Mouse (Mus musculus) left cerebral cortex, adult 11 months (tissue): Measurements from ENCODE around the gene Zbtb32.

Experiments used
- DNase-seq: peaks from one replicate; pipeline ENCODE4 v3.0.0; 2022; ENCODE audit warnings: low spot score

Gene Zbtb32

GRCm38 (mm10) chr7:30598786-30599185, at the start of gene Zbtb32:
Gene Zbtb32 (minus strand): TSS chr7:30598909.
- no peak for DNase-seq

- DNase-seq: no peak
These were observed 40.4 kb upstream of the Zbtb32 start for GRCm38 (mm10) chr7:30639083-30639482.

- DNase-seq: no peak
These were observed 37.7 kb upstream of the Zbtb32 start for GRCm38 (mm10) chr7:30636395-30636794.

- no peak for DNase-seq
These were observed 37.0 kb upstream of the Zbtb32 start, which contains the start of gene Etv2 for GRCm38 (mm10) chr7:30635752-30636151. Gene Etv2 (minus strand): TSS chr7:30635852.

- no peak for DNase-seq
These were observed 35.9 kb upstream of the Zbtb32 start for GRCm38 (mm10) chr7:30634621-30635020.

GRCm38 (mm10) chr7:30633762-30634412, 35.2 kb upstream of the Zbtb32 start:
- no peak for DNase-seq

GRCm38 (mm10) chr7:30629013-30629412, 30.3 kb upstream of the Zbtb32 start:
- DNase-seq: no peak

GRCm38 (mm10) chr7:30626647-30627046, 27.9 kb upstream of the Zbtb32 start:
- no peak for DNase-seq

- DNase-seq: peak; percentile 81
These were observed 27.0 kb upstream of the Zbtb32 start, which contains the start of gene Cox6b1 for GRCm38 (mm10) chr7:30625530-30626384. Gene Cox6b1 (minus strand): TSS chr7:30626151.

- DNase-seq: no peak
These were observed 20.5 kb upstream of the Zbtb32 start for GRCm38 (mm10) chr7:30619202-30619601.

GRCm38 (mm10) chr7:30618658-30619057, 19.9 kb upstream of the Zbtb32 start:
- DNase-seq: no peak

- DNase-seq: no peak
These were observed 16.5 kb upstream of the Zbtb32 start for GRCm38 (mm10) chr7:30615049-30615760.

- DNase-seq: no peak
These were observed 15.7 kb upstream of the Zbtb32 start for GRCm38 (mm10) chr7:30614454-30614853.

GRCm38 (mm10) chr7:30613529-30614112, 14.9 kb upstream of the Zbtb32 start:
- no peak for DNase-seq

- DNase-seq: no peak
These were observed 14.1 kb upstream of the Zbtb32 start, which contains the start of gene Upk1a for GRCm38 (mm10) chr7:30612654-30613402. Gene Upk1a (minus strand): TSS chr7:30612847.

GRCm38 (mm10) chr7:30610043-30610442, 11.3 kb upstream of the Zbtb32 start:
- no peak for DNase-seq

- DNase-seq: no peak
These were observed 9.8 kb upstream of the Zbtb32 start for GRCm38 (mm10) chr7:30608476-30608875.

GRCm38 (mm10) chr7:30607706-30608309, 9.1 kb upstream of the Zbtb32 start:
- DNase-seq: no peak

- DNase-seq: no peak
These were observed 6.2 kb upstream of the Zbtb32 start for GRCm38 (mm10) chr7:30604944-30605343.

- no peak for DNase-seq
These were observed 5.7 kb upstream of the Zbtb32 start for GRCm38 (mm10) chr7:30604424-30604823.

- DNase-seq: no peak
These were observed 3.9 kb upstream of the Zbtb32 start for GRCm38 (mm10) chr7:30602583-30602982.
